Mouse (Mus musculus) adrenal gland, adult (tissue): ENCODE measurements around the gene Flywch1.

Source experiments
- DNase-seq, 2 experiments: peaks; one replicate each; pipeline ENCODE4 v3.0.0; 2022 to 2023; ENCODE audit warnings: low spot score in 1 of 2; ENCODE audit not compliant: inconsistent age in 2 of 2

Gene Flywch1

DNA sequence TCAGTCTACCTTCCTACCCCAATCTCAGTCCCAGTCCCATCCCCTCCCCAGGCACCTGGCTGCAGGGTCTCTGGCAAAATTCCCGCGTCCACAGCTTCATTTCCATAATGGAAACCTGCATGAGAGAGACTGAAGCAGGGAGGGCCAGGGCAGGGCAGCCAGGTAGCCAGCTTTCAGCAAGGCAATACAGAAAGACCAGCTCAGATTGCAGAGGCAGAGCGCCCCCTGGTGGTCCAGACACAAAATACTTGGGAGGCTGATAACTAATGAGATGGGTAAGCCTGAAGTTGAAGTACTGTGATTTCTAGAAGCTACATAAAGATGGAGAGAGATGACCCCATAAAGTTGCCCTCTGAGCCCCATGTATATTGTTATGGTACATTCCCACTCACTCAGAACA, 65.2 kb downstream of the Flywch1 start:
- DNase-seq, result peak; percentile 75 to 87

DNA sequence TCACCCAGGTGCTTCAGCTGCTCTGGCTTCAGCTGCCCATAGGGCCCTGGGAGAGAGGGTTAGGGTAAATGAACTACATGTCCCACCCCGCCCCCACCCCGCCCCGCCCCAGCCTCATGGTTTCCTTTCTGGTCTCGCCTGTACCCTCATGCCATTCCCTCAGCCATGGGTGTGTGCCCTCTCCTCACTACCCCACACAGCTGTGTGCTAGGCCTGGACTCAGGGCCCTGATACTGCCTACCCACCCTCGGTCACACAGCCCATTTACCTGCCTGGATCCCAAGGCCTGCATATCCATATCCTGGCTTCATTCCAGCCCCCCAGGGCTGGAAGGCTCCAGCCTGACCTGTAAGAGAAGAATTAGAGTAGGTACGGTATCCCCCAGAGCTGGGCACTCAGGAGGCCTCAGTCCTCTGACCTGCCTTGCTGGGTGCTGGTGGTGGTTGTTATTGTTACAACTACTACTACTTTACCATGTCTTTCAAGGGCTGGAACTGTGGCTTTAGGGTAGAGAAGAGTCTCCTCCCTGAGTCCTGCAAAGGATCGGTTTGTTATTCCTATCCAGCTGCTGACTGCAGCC, 65.8 kb downstream of the Flywch1 start:
- DNase-seq, result no peak

- no peak for DNase-seq
These were observed 66.7 kb downstream of the Flywch1 start for GRCm38 (mm10) chr17:23704741-23705140.

DNA sequence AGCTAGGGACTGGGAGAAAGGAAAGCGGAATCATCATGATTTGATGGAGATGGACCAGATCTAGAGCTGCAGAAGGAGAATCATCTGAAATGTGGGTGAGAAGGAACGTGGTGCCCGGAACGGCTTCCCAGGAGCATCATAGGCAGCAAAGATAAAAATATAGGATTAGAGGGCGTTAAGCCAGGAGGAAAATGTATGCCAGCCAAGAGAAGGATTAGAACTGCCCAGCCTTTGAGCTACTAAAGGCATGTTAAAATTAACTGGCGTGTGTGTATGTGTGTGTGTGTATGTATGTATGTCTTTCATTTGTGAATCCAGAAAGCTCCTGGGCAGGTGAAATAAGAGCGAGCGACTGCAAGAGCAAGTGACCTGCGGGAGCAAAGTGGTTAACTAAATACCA, 68.1 kb downstream of the Flywch1 start:
- no peak for DNase-seq
